Mouse (Mus musculus) neural tube, embryonic 13.5 days (tissue): Measurements from ENCODE around the gene Ube2o. TPM values are rescaled to one million over a fixed set of nuclear protein-coding genes. Genes with fewer than 3 reads are reported as not detected.

ENCODE experiments used
- polyA plus RNA-seq: library from polyadenylated mRNA; unstranded; fragments of >200 nt; fragmentation: Nextera tagmentation; extraction: Ambion mirVana; gene quantifications from 2 replicates; pipeline ENCODE4 v1.2.1, GENCODE M21; 2015

Gene Ube2o
- polyA plus RNA-seq, 1 experiment from 2014 or later, result 24.6 TPM

Other genes starting within 250 kb of the Ube2o start
- 7.8 and 8.1 TPM in 2 replicates for gene Foxj1, start 246.0 kb downstream of the Ube2o start, polyA plus RNA-seq
- gene Rnf157, start 168.4 kb downstream of the Ube2o start, polyA plus RNA-seq, result 64.8 and 72.0 TPM in 2 replicates
- gene Ubald2, start 147.4 kb downstream of the Ube2o start, polyA plus RNA-seq, result 40.7 and 55.0 TPM in 2 replicates
- not detected in 2 replicates for gene Qrich2, start 115.2 kb downstream of the Ube2o start, polyA plus RNA-seq
- gene Prpsap1, start 87.2 kb downstream of the Ube2o start, polyA plus RNA-seq, result 177 and 178 TPM in 2 replicates
- 3.7 and 6.1 TPM in 2 replicates for gene Sphk1, start 50.5 kb downstream of the Ube2o start, polyA plus RNA-seq
- 0.18 TPM in 1 of 2 replicates, not detected in the other for gene Aanat, start 5.0 kb upstream of the Ube2o start, polyA plus RNA-seq
- 3.7 TPM in 2 replicates for gene Rhbdf2, start 45.6 kb upstream of the Ube2o start, polyA plus RNA-seq
- gene Prcd, start 72.1 kb upstream of the Ube2o start, polyA plus RNA-seq, result 1.9 and 2.3 TPM in 2 replicates
- 16.1 and 17.2 TPM in 2 replicates for gene Cygb, start 72.9 kb upstream of the Ube2o start, polyA plus RNA-seq
- gene St6galnac1, start 194.1 kb upstream of the Ube2o start, polyA plus RNA-seq, result not detected in 2 replicates
- gene Mxra7, start 246.6 kb upstream of the Ube2o start, polyA plus RNA-seq, result 59.4 and 62.0 TPM in 2 replicates